Mouse (Mus musculus) adrenal gland, adult (tissue): ENCODE data around the gene Ing4.

ENCODE experiments used
- DNase-seq, 2 experiments: peaks; one replicate each; pipeline ENCODE4 v3.0.0; 2022 to 2023; ENCODE audit warnings: low spot score in 1 of 2; ENCODE audit not compliant: inconsistent age in 2 of 2

Ing4 gene

GRCm38 (mm10) chr6:125089521-125090321 lies 50.2 kb downstream of the Ing4 start:
- peak; percentile 88 to 92 for DNase-seq

- peak in 1 of 2 experiments; percentile 45 for DNase-seq
Measured at GRCm38 (mm10) chr6:125090341-125091085, 51.0 kb downstream of the Ing4 start.

GRCm38 (mm10) chr6:125092372-125092771 lies 52.8 kb downstream of the Ing4 start:
- DNase-seq: no peak

GRCm38 (mm10) chr6:125094843-125095242 lies 55.3 kb downstream of the Ing4 start:
- DNase-seq: peak in 1 of 2 experiments; percentile 60

GRCm38 (mm10) chr6:125095391-125096278 lies 56.1 kb downstream of the Ing4 start, which contains the start of gene Chd4:
TSS of gene Chd4 (plus strand) at chr6:125095981.
- DNase-seq: peak; percentile 95 to 99

GRCm38 (mm10) chr6:125096279-125096596 lies 56.7 kb downstream of the Ing4 start:
- DNase-seq: no peak

- peak; percentile 83 to 90 for DNase-seq
Measured at GRCm38 (mm10) chr6:125096597-125097345, 57.2 kb downstream of the Ing4 start.

- no peak for DNase-seq
Measured at GRCm38 (mm10) chr6:125097346-125097689, 57.8 kb downstream of the Ing4 start.

GRCm38 (mm10) chr6:125097951-125098350 lies 58.4 kb downstream of the Ing4 start:
- peak in 1 of 2 experiments; percentile 58 for DNase-seq

GRCm38 (mm10) chr6:125098513-125098912 lies 59.0 kb downstream of the Ing4 start:
- DNase-seq: peak in 1 of 2 experiments; percentile 59
